Mouse (Mus musculus): ENCODE results near the gene Rbm4. TPM values are rescaled to one million over a fixed set of nuclear protein-coding genes. Genes with fewer than 3 reads are reported as not detected.

Rbm4 gene
- polyA plus RNA-seq (2014; fragmentation: Nextera tagmentation; extraction: Ambion mirVana): 108 and 111 TPM in 2 replicates

- Histone ChIP-seq H3K4me1 (ENCODE audit: control insufficient read depth, insufficient read depth, low read length) (peaks cover 16% of the 10 kb centered on the region), H3K27me3 (ENCODE audit: control insufficient read depth, insufficient read depth, low read length) (no peaks in the 10 kb centered on the region), H3K27ac (ENCODE audit: low read depth, low read length) (peak within 1 kb of the TSS; percentile 42; the same call in 1 of the 2 replicates), H3K4me2 (peak within 1 kb of the TSS; percentile 73), H3K9ac (ENCODE audit: low read length) (peak within 1 kb of the TSS; percentile 80), H3K9me3 (ENCODE audit: control insufficient read depth, low read length) (no peaks in the 10 kb centered on the region), H3K36me3 (ENCODE audit: control insufficient read depth, insufficient read depth, low read length) (peaks cover 6% of the 10 kb centered on the region), H3K4me3 (ENCODE audit: low read depth, low read length) (peak within 1 kb of the TSS; percentile 76)
- DNase-seq (ENCODE audit: low spot score, missing footprints) (peak; percentile 99), ATAC-seq (ENCODE audit: low FRiP score) (peak; percentile 98)
- WGBS: under 1% methylated on average over 31 of the region's 31 CpGs
Observed at GRCm38 (mm10) chr19:4793831-4794422, at the start of gene Rbm4. TSS of gene Rbm4 (minus strand) at chr19:4793901.

GRCm38 (mm10) chr19:4842611-4843010 lies 48.9 kb upstream of the Rbm4 start:
- Histone ChIP-seq H3K4me2 (no peak overlapping the region), H3K9me3 (ENCODE audit: control insufficient read depth, low read length) (no peaks in the 10 kb centered on the region), H3K9ac (ENCODE audit: low read length) (no peak overlapping the region), H3K27ac (ENCODE audit: low read depth, low read length) (no peak overlapping the region), H3K27me3 (ENCODE audit: control insufficient read depth, insufficient read depth, low read length) (peaks cover 11% of the 10 kb centered on the region), H3K4me3 (ENCODE audit: low read depth, low read length) (no peak overlapping the region), H3K36me3 (ENCODE audit: control insufficient read depth, insufficient read depth, low read length) (no peaks in the 10 kb centered on the region), H3K4me1 (ENCODE audit: control insufficient read depth, insufficient read depth, low read length) (peaks cover 9% of the 10 kb centered on the region)
- DNase-seq (ENCODE audit: low spot score, missing footprints) (no peak), ATAC-seq (ENCODE audit: low FRiP score) (no peak)
- 67% methylated on average over 2 of the region's 2 CpGs for WGBS

- Histone ChIP-seq H3K4me1 (ENCODE audit: control insufficient read depth, insufficient read depth, low read length) (peaks cover 9% of the 10 kb centered on the region), H3K27ac (ENCODE audit: low read depth, low read length) (no peak overlapping the region), H3K9me3 (ENCODE audit: control insufficient read depth, low read length) (no peaks in the 10 kb centered on the region), H3K36me3 (ENCODE audit: control insufficient read depth, insufficient read depth, low read length) (no peaks in the 10 kb centered on the region), H3K4me3 (ENCODE audit: low read depth, low read length) (no peak overlapping the region), H3K9ac (ENCODE audit: low read length) (no peak overlapping the region), H3K4me2 (no peak overlapping the region), H3K27me3 (ENCODE audit: control insufficient read depth, insufficient read depth, low read length) (peaks cover 11% of the 10 kb centered on the region)
- WGBS: 88% methylated on average over 9 of the region's 9 CpGs
- DNase-seq (ENCODE audit: low spot score, missing footprints): no peak
- ATAC-seq (ENCODE audit: low FRiP score): no peak
Observed at GRCm38 (mm10) chr19:4840848-4841247, 47.1 kb upstream of the Rbm4 start.

GRCm38 (mm10) chr19:4839149-4839548 lies 45.4 kb upstream of the Rbm4 start, which contains the start of the genes Ccs and Ccdc87:
TSS of gene Ccs (minus strand) at chr19:4839332.
TSS of gene Ccdc87 (plus strand) at chr19:4839366.
- H3K9ac ChIP-seq (ENCODE audit: low read length): peak within 1 kb of the TSS; percentile 71
- H3K27me3 ChIP-seq (ENCODE audit: control insufficient read depth, insufficient read depth, low read length): peaks cover 11% of the 10 kb centered on the region
- peak within 1 kb of the TSS; percentile 43 for H3K4me3 ChIP-seq (ENCODE audit: low read depth, low read length)
- under 1% methylated on average over 25 of the region's 25 CpGs for WGBS
- DNase-seq (ENCODE audit: low spot score, missing footprints): peak; percentile 98
- H3K36me3 ChIP-seq (ENCODE audit: control insufficient read depth, insufficient read depth, low read length): no peaks in the 10 kb centered on the region
- no peaks in the 10 kb centered on the region for H3K9me3 ChIP-seq (ENCODE audit: control insufficient read depth, low read length)
- H3K4me2 ChIP-seq: peak within 1 kb of the TSS; percentile 68
- H3K4me1 ChIP-seq (ENCODE audit: control insufficient read depth, insufficient read depth, low read length): peaks cover 9% of the 10 kb centered on the region
- ATAC-seq (ENCODE audit: low FRiP score): peak; percentile 99
- no peak within 1 kb of the TSS for H3K27ac ChIP-seq (ENCODE audit: low read depth, low read length)

- Histone ChIP-seq H3K36me3 (ENCODE audit: control insufficient read depth, insufficient read depth, low read length) (no peaks in the 10 kb centered on the region), H3K4me3 (ENCODE audit: low read depth, low read length) (peak overlapping the region; percentile 43), H3K4me1 (ENCODE audit: control insufficient read depth, insufficient read depth, low read length) (peaks cover 9% of the 10 kb centered on the region), H3K27me3 (ENCODE audit: control insufficient read depth, insufficient read depth, low read length) (peaks cover 11% of the 10 kb centered on the region), H3K4me2 (peak overlapping the region; percentile 68), H3K9ac (ENCODE audit: low read length) (peak overlapping the region; percentile 71), H3K9me3 (ENCODE audit: control insufficient read depth, low read length) (no peaks in the 10 kb centered on the region), H3K27ac (ENCODE audit: low read depth, low read length) (no peak overlapping the region)
- ATAC-seq (ENCODE audit: low FRiP score) (no peak), DNase-seq (ENCODE audit: low spot score, missing footprints) (no peak)
- WGBS: 38% methylated on average over 10 of the region's 10 CpGs
Observed at GRCm38 (mm10) chr19:4838526-4839140, 44.9 kb upstream of the Rbm4 start.

- Histone ChIP-seq H3K4me3 (ENCODE audit: low read depth, low read length) (no peak overlapping the region), H3K4me1 (ENCODE audit: control insufficient read depth, insufficient read depth, low read length) (peaks cover 9% of the 10 kb centered on the region), H3K9ac (ENCODE audit: low read length) (no peak overlapping the region), H3K9me3 (ENCODE audit: control insufficient read depth, low read length) (no peaks in the 10 kb centered on the region), H3K4me2 (no peak overlapping the region), H3K27me3 (ENCODE audit: control insufficient read depth, insufficient read depth, low read length) (peaks cover 11% of the 10 kb centered on the region), H3K27ac (ENCODE audit: low read depth, low read length) (no peak overlapping the region), H3K36me3 (ENCODE audit: control insufficient read depth, insufficient read depth, low read length) (no peaks in the 10 kb centered on the region)
- WGBS: 91% methylated on average over 6 of the region's 6 CpGs
- DNase-seq (ENCODE audit: low spot score, missing footprints) (no peak), ATAC-seq (ENCODE audit: low FRiP score) (no peak)
Observed at GRCm38 (mm10) chr19:4837049-4837448, 43.3 kb upstream of the Rbm4 start.

- DNase-seq (ENCODE audit: low spot score, missing footprints): no peak
Observed at GRCm38 (mm10) chr19:4836096-4836495, 42.4 kb upstream of the Rbm4 start.

GRCm38 (mm10) chr19:4833977-4834376 lies 40.3 kb upstream of the Rbm4 start:
- H3K27ac ChIP-seq (ENCODE audit: low read depth, low read length): no peak overlapping the region
- H3K4me2 ChIP-seq: no peak overlapping the region
- no peaks in the 10 kb centered on the region for H3K9me3 ChIP-seq (ENCODE audit: control insufficient read depth, low read length)
- no peak overlapping the region for H3K4me3 ChIP-seq (ENCODE audit: low read depth, low read length)
- H3K36me3 ChIP-seq (ENCODE audit: control insufficient read depth, insufficient read depth, low read length): no peaks in the 10 kb centered on the region
- peaks cover 9% of the 10 kb centered on the region for H3K4me1 ChIP-seq (ENCODE audit: control insufficient read depth, insufficient read depth, low read length)
- ATAC-seq (ENCODE audit: low FRiP score) (no peak), DNase-seq (ENCODE audit: low spot score, missing footprints) (no peak)
- no peak overlapping the region for H3K9ac ChIP-seq (ENCODE audit: low read length)
- 92% methylated on average over 8 of the region's 8 CpGs for WGBS
- H3K27me3 ChIP-seq (ENCODE audit: control insufficient read depth, insufficient read depth, low read length): no peaks in the 10 kb centered on the region

More at GRCm38 (mm10) chr19:4836096-4836495, 42.4 kb upstream of the Rbm4 start:
- Histone ChIP-seq H3K4me2 (no peak overlapping the region), H3K9ac (ENCODE audit: low read length) (no peak overlapping the region), H3K36me3 (ENCODE audit: control insufficient read depth, insufficient read depth, low read length) (no peaks in the 10 kb centered on the region), H3K9me3 (ENCODE audit: control insufficient read depth, low read length) (no peaks in the 10 kb centered on the region), H3K4me3 (ENCODE audit: low read depth, low read length) (no peak overlapping the region), H3K4me1 (ENCODE audit: control insufficient read depth, insufficient read depth, low read length) (peaks cover 9% of the 10 kb centered on the region), H3K27me3 (ENCODE audit: control insufficient read depth, insufficient read depth, low read length) (peaks cover 11% of the 10 kb centered on the region), H3K27ac (ENCODE audit: low read depth, low read length) (no peak overlapping the region)
- WGBS: 87% methylated on average over 2 of the region's 2 CpGs
- ATAC-seq (ENCODE audit: low FRiP score): no peak

- H3K27me3 ChIP-seq (ENCODE audit: control insufficient read depth, insufficient read depth, low read length): no peaks in the 10 kb centered on the region
Observed at GRCm38 (mm10) chr19:4829156-4829555, 35.5 kb upstream of the Rbm4 start.

More at GRCm38 (mm10) chr19:4829156-4829555, 35.5 kb upstream of the Rbm4 start:
- H3K4me3 ChIP-seq (ENCODE audit: low read depth, low read length): no peak overlapping the region
- peaks cover 2% of the 10 kb centered on the region; the same call in 1 of the 2 replicates for H3K36me3 ChIP-seq (ENCODE audit: control insufficient read depth, insufficient read depth, low read length)
- no peak for ATAC-seq (ENCODE audit: low FRiP score)
- no peak for DNase-seq (ENCODE audit: low spot score, missing footprints)
- no peak overlapping the region for H3K27ac ChIP-seq (ENCODE audit: low read depth, low read length)
- no peak overlapping the region for H3K4me2 ChIP-seq
- H3K4me1 ChIP-seq (ENCODE audit: control insufficient read depth, insufficient read depth, low read length): no peaks in the 10 kb centered on the region
- 67% methylated on average over 7 of the region's 7 CpGs for WGBS
- H3K9me3 ChIP-seq (ENCODE audit: control insufficient read depth, low read length): no peaks in the 10 kb centered on the region
- H3K9ac ChIP-seq (ENCODE audit: low read length): no peak overlapping the region

All from midbrain, embryonic 11.5 days (tissue).